Comparison of ENCODE assay signal across 8 mouse cellular contexts in the genomic region with DNA sequence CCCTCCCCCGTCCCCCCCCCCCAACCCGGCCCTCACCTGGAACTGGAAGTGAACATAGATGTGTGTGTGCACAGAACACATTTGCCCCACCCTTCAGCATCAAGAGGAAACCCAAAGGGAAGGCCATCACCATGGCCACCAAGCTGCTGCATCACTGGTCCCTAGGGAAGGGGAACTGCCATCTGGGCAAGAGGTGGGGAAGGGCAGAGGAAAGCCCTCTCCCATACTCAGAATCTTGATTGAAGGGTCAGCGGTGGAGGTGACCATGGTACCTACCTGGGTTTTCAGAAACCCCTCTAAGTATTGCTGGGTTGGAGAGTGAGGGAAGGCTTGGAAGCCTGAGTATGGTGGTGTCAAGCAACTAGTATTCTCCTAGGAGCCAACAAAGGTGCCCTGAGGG.
DNase-seq lines count a peak whose midpoint lies in the region; ATAC-seq lines count a peak whose summit lies in the region.

No protein-coding gene starts in this region.

- no peak for DNase-seq in kidney, postnatal 14 days
- no peak for DNase-seq in hindbrain, embryonic 14.5 days (ENCODE audit: low spot score)
- no peak for DNase-seq in spleen, adult 12 weeks (ENCODE audit: low spot score)
- DNase-seq in layer of hippocampus, adult 18-20 months (ENCODE audit: low spot score in 2 of 2) = no peak

- ATAC-seq in kidney, embryonic 15.5 days (replicated peaks; ENCODE audit: low FRiP score) = no peak
- ATAC-seq in embryonic facial prominence, embryonic 15.5 days (ENCODE audit: insufficient number of reproducible peaks, low FRiP score, low TSS enrichment, low read depth) = no peak
- no peak for ATAC-seq in hindbrain, embryonic 14.5 days (ENCODE audit: low FRiP score)
- ATAC-seq in midbrain, embryonic 16.5 days = no peak
- ATAC-seq in frontal cortex, adult (ENCODE audit: low TSS enrichment) = no peak

- H3K36me3 ChIP-seq in kidney, embryonic 15.5 days = no peaks in the 10 kb centered on the region
- H3K36me3 ChIP-seq in embryonic facial prominence, embryonic 15.5 days = no peaks in the 10 kb centered on the region
- no peaks in the 10 kb centered on the region for H3K36me3 ChIP-seq in hindbrain, embryonic 14.5 days (replicated peaks; ENCODE audit: control insufficient read depth, insufficient read depth)
- no peaks in the 10 kb centered on the region for H3K36me3 ChIP-seq in midbrain, embryonic 16.5 days (ENCODE audit: control insufficient read depth, insufficient read depth, low read length)

- H3K4me2 ChIP-seq in kidney, embryonic 15.5 days = peak overlapping the region; percentile 58; the same call in 1 of the 2 replicates
- H3K4me2 ChIP-seq in embryonic facial prominence, embryonic 15.5 days (replicated peaks) = no peak overlapping the region
- no peak overlapping the region; the same call in 1 of the 2 replicates for H3K4me2 ChIP-seq in hindbrain, embryonic 14.5 days (replicated peaks)
- H3K4me2 ChIP-seq in midbrain, embryonic 16.5 days (ENCODE audit: low read length) = no peak overlapping the region

- no peaks in the 10 kb centered on the region for H3K9me3 ChIP-seq in kidney, embryonic 15.5 days (replicated peaks)
- H3K9me3 ChIP-seq in embryonic facial prominence, embryonic 15.5 days (replicated peaks) = no peaks in the 10 kb centered on the region
- no peaks in the 10 kb centered on the region for H3K9me3 ChIP-seq in hindbrain, embryonic 14.5 days (ENCODE audit: control insufficient read depth, low read length)
- H3K9me3 ChIP-seq in midbrain, embryonic 16.5 days (replicated peaks; ENCODE audit: control insufficient read depth, low read length, poor library complexity, severe bottlenecking) = no peaks in the 10 kb centered on the region

- H3K4me1 ChIP-seq in kidney, embryonic 15.5 days = peaks cover 93% of the 10 kb centered on the region
- H3K4me1 ChIP-seq in embryonic facial prominence, embryonic 15.5 days = peaks cover 89% of the 10 kb centered on the region
- H3K4me1 ChIP-seq in hindbrain, embryonic 14.5 days (replicated peaks; ENCODE audit: control insufficient read depth, insufficient read depth, low read length) = peaks cover 92% of the 10 kb centered on the region
- peaks cover 90% of the 10 kb centered on the region for H3K4me1 ChIP-seq in midbrain, embryonic 16.5 days (ENCODE audit: control insufficient read depth, insufficient read depth, low read length)

- H3K4me3 ChIP-seq in kidney, embryonic 15.5 days (replicated peaks) = no peak overlapping the region
- no peak overlapping the region for H3K4me3 ChIP-seq in embryonic facial prominence, embryonic 15.5 days (replicated peaks)
- no peak overlapping the region for H3K4me3 ChIP-seq in hindbrain, embryonic 14.5 days (replicated peaks; ENCODE audit: low read length)
- H3K4me3 ChIP-seq in midbrain, embryonic 16.5 days (ENCODE audit: low read depth, low read length) = no peak overlapping the region

- WGBS in kidney, embryonic 15.5 days = 39% methylated on average over 3 of the region's 3 CpGs
- WGBS in embryonic facial prominence, embryonic 15.5 days = 27% methylated on average over 3 of the region's 3 CpGs
- 49% methylated on average over 3 of the region's 3 CpGs for WGBS in hindbrain, embryonic 14.5 days
- 90% methylated on average over 2 of the region's 3 CpGs for WGBS in midbrain, embryonic 16.5 days

- H3K27ac ChIP-seq in kidney, embryonic 15.5 days = peak overlapping the region; percentile 100
- H3K27ac ChIP-seq in embryonic facial prominence, embryonic 15.5 days (replicated peaks) = peak overlapping the region; percentile 99
- peak overlapping the region; percentile 98 for H3K27ac ChIP-seq in hindbrain, embryonic 14.5 days
- H3K27ac ChIP-seq in midbrain, embryonic 16.5 days (ENCODE audit: low read length) = peak overlapping the region; percentile 99

- H3K9ac ChIP-seq in kidney, embryonic 15.5 days = no peak overlapping the region
- H3K9ac ChIP-seq in embryonic facial prominence, embryonic 15.5 days = no peak overlapping the region
- H3K9ac ChIP-seq in hindbrain, embryonic 14.5 days = no peak overlapping the region
- H3K9ac ChIP-seq in midbrain, embryonic 16.5 days (ENCODE audit: low read depth, low read length) = no peak overlapping the region

- H3K27me3 ChIP-seq in kidney, embryonic 15.5 days = no peaks in the 10 kb centered on the region
- H3K27me3 ChIP-seq in embryonic facial prominence, embryonic 15.5 days = no peaks in the 10 kb centered on the region
- H3K27me3 ChIP-seq in hindbrain, embryonic 14.5 days (ENCODE audit: control insufficient read depth, insufficient read depth, low read length) = no peaks in the 10 kb centered on the region
- H3K27me3 ChIP-seq in midbrain, embryonic 16.5 days (ENCODE audit: control insufficient read depth, insufficient read depth, low read depth, low read length) = no peaks in the 10 kb centered on the region
